Mouse (Mus musculus) ZHBTc4 (cell line): ENCODE results near the gene Trank1.

Experiments
- DNase-seq: peaks from one replicate; pipeline ENCODE4 v3.0.0-alpha.2; 2011; ENCODE audit warnings: low read depth, low spot score

Gene Trank1

GRCm38 (mm10) chr9:111311031-111311842 is at the start of gene Trank1:
TSS of gene Trank1 (plus strand) at chr9:111311739.
- peak; percentile 68 for DNase-seq

GRCm38 (mm10) chr9:111267998-111268397 is 43.5 kb upstream of the Trank1 start:
- no peak for DNase-seq

- DNase-seq: no peak
Observed at GRCm38 (mm10) chr9:111270606-111271005, 40.9 kb upstream of the Trank1 start.

GRCm38 (mm10) chr9:111271056-111271433 is 40.5 kb upstream of the Trank1 start:
- peak; percentile 75 for DNase-seq

- DNase-seq: peak; percentile 100
Observed at GRCm38 (mm10) chr9:111271434-111272160, 39.9 kb upstream of the Trank1 start, which contains the start of the genes Mlh1 and Epm2aip1. TSS of gene Mlh1 (minus strand) at chr9:111271791. TSS of gene Epm2aip1 (plus strand) at chr9:111271929.

GRCm38 (mm10) chr9:111272356-111272755 is 39.2 kb upstream of the Trank1 start:
- no peak for DNase-seq

- no peak for DNase-seq
Observed at GRCm38 (mm10) chr9:111272996-111273785, 38.3 kb upstream of the Trank1 start.

GRCm38 (mm10) chr9:111273958-111274357 is 37.6 kb upstream of the Trank1 start:
- DNase-seq: no peak

GRCm38 (mm10) chr9:111275156-111275555 is 36.4 kb upstream of the Trank1 start:
- no peak for DNase-seq

- DNase-seq: peak; percentile 29
Observed at GRCm38 (mm10) chr9:111285061-111285460, 26.5 kb upstream of the Trank1 start.

GRCm38 (mm10) chr9:111285676-111286075 is 25.9 kb upstream of the Trank1 start:
- peak; percentile 15 for DNase-seq

GRCm38 (mm10) chr9:111286468-111286867 is 25.1 kb upstream of the Trank1 start:
- DNase-seq: no peak

GRCm38 (mm10) chr9:111287956-111288355 is 23.6 kb upstream of the Trank1 start:
- DNase-seq: no peak

- peak; percentile 84 for DNase-seq
Observed at GRCm38 (mm10) chr9:111289294-111289831, 22.2 kb upstream of the Trank1 start.

GRCm38 (mm10) chr9:111289832-111290339 is 21.7 kb upstream of the Trank1 start:
- DNase-seq: peak; percentile 96

GRCm38 (mm10) chr9:111290539-111291100 is 20.9 kb upstream of the Trank1 start:
- DNase-seq: peak; percentile 43

- no peak for DNase-seq
Observed at GRCm38 (mm10) chr9:111293234-111293633, 18.3 kb upstream of the Trank1 start.

GRCm38 (mm10) chr9:111294911-111295310 is 16.6 kb upstream of the Trank1 start:
- DNase-seq: peak; percentile 71

GRCm38 (mm10) chr9:111295323-111295722 is 16.2 kb upstream of the Trank1 start:
- peak; percentile 46 for DNase-seq

- DNase-seq: no peak
Observed at GRCm38 (mm10) chr9:111296433-111296832, 15.1 kb upstream of the Trank1 start.

GRCm38 (mm10) chr9:111298606-111299005 is 12.9 kb upstream of the Trank1 start:
- no peak for DNase-seq
